Mouse (Mus musculus) kidney, adult 2 months (tissue): Measurements from ENCODE around the gene Col6a4.

Source experiments
- CTCF ChIP-seq: fragments of 200-500 bp; conservative IDR thresholded peaks from 2 replicates; pipeline ENCODE4 v1.5.1; 2011; ENCODE audit warnings: low read depth, mild to moderate bottlenecking, control low read depth, low read length, moderate library complexity, mixed read lengths; ENCODE audit not compliant: insufficient read depth, insufficient read length
- POLR2A ChIP-seq: fragments of 200-500 bp; IDR thresholded peaks from one replicate; pipeline ENCODE4 v1.6.1; 2011; ENCODE audit warnings: low read depth, low read length, control low read depth

- TF ChIP-seq CTCF (no peak), POLR2A (no peak)
Measured at GRCm38 (mm10) chr9:105997955-105998354, 98.6 kb downstream of the Col6a4 start.
